Mouse (Mus musculus) brain, adult 2 months (tissue): ENCODE data around the gene Pkd2l1.
A peak's percentile ranks its signal among the peaks of the same experiment; 100 is the strongest.
"Not testable (repeated sequence)": the region's sequence is repeated elsewhere in the genome, so short reads cannot be mapped to it uniquely, and the experiment has no call there.

Experiments used
- DNase-seq: peaks from one replicate; pipeline ENCODE4 v3.0.0; 2011; ENCODE audit warnings: low read depth, low spot score

The Pkd2l1 gene

DNA sequence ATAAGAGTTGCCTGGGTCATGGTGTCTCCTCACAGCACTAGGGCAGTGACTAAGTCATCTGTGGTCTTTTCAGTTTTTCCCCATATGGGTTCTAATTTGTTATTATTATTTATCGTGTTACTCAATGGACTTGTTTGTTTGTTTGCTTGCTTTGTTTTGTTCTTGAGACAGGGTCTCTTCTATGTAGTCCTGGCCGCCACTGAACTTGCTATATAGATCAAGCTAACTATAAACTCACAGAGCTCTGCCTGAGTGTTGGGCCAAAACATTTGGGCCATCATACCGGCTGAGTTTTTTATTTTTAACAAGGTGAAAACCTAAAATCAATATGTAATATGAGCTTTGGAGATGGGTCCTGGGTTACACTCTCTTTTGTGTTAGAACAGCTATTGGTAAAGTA lies 32.9 kb downstream of the Pkd2l1 start:
- no peak for DNase-seq

DNA sequence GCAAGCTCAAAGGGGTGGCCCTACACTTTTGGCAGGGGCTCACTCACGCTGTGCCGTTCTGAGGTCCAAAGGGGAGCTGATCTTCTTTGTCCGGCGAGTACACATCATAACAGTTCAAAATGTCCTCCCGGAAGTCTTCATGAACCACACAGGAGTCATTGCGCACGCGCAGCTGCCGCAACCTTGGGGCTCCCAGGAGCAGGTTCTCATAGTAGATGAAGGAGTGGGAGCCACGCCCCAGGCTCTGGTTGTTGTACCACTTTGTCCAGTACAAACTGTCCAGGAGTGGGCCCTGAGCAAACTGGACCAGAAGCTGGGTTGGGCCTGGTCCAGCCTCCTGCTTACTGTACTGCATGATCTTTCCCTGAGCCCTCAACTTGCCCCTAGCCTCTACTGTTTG lies 35.2 kb downstream of the Pkd2l1 start:
- DNase-seq: no peak

DNA sequence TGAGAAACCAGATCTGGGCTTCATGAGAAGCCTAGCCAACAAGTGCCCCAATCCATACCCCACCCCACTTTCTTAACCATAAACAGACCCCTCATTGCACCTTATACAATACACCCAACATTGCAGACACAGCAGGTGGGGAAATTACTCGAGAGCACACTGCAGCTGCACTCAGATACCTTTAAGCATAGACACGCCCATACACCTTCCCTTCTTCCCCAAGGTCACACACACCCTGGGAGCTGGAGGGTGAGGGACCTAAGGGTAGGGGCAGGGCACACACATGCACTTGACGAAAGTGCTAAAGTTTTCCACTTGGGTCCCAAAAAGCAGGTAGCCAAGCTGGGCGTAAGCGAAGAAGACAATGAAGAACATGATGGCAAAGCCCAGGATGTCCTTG lies 38.5 kb downstream of the Pkd2l1 start:
- no peak for DNase-seq

DNA sequence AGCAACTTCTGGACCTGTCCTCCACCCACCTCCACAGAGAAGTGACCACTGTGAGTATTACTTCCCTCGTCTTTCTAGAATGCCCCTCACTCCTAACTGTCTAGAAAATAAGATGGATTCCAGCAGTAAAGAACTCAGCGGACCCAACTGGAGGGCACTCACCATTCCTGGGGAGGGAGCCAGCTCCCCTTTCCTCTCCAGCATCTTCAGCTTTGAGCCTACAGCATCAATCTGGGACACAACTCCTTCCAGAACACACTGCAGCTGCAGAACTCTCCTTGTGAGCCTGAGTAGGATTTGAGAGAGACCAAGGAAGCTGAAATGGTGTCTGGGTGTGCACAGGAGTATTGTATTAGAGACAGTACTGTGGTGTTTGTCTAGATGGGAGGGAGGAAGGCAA lies 43.3 kb downstream of the Pkd2l1 start:
- DNase-seq: no peak

DNA sequence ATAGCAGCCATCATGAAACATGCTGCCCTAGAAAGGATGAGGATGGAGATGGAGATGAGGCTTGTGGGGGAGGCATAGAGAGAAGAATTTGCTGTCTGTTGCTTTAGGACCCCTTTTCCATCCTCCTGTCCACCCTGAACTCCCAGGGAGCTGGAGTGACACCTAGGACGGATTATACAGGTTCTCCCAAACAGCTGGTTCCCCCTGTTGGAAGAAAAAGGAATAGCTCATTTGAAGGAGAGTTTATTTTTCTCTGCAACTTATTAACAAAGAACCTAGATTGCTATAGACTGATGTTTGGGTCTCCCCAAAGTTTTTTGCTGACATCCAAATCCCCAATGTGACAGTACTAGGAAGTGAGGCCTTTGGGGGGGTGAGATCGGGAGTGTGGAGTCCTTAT lies 43.9 kb downstream of the Pkd2l1 start:
- no peak for DNase-seq

DNA sequence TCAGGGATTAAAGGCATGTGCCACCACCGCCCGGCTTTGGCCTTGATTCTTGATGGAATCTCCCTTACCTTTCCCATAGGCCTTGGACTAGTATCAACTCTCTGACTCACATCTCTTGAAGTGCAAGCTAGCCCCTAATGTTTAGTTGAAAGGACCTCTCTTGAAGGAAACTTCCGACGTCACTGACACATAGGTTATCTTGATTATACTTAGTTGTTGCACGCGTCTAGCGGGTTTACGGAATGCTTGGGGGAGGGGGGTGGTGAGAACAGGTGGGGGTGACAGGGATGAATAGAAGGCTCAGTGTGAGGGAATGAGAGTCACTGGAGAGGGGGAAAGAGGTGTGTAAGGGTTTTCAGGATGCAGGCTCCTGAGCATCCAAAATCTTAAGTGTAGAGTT lies 45.3 kb downstream of the Pkd2l1 start:
- DNase-seq: no peak

DNA sequence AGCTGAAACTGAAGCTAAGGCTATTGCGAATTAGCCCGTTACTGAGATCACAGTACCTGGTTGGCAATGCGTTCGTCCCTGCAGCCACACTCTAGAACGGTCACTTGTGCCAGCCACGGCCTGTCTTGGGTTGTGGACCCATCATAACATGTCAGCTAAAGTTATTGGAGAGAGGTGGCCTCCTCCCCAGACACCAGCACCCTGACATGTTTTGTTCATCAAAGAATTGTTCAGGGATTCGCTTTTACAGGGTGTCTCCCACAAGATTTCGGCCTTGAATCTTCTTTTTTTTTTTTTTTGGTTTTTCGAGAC lies 45.7 kb downstream of the Pkd2l1 start:
- no peak for DNase-seq

DNA sequence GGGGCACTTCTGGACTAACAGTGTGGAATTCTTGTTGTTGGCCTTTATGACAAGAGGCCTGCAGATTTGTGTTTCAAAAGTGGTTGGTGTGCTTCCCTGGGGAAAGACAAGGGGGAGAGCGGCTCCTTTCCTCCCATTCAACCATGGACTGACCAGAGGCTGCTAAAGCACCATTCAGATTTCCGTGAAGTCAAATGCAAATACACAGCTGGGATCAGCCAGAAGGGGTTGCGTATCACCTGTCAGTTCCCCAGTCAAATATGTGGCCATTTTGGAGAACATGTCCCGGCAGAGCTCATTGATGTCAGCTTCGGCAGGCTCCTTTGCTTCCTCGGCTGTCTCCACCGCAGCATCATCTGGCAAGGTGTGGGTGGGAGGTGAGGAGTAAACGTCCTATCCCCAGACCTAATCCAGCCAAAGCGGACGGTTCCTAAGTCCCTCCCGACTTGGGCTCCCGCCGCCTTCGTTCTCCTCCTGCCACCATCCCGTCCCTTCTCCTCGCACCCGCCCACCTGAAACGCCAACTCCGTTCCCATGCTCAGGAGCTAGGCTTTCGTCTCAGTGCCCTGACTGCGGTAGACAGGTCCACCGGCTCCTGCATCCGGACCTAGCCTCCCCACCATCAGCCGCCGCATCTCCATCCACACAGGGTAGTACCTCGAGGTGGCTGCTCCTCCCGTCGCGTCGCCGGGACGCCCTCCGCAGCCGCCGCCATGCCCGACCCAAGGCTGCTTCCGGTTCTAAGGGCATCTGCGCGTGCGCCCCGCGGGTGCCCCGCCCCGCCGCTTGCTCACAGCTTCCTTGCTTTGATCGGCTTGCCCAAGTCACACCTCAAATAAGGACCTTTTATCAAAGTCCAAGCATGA lies 46.3 kb downstream of the Pkd2l1 start, which contains the start of gene Bloc1s2:
TSS of gene Bloc1s2 (minus strand) at position 745 of the 866 bp plus-strand sequence.
- peak; percentile 92 for DNase-seq

DNA sequence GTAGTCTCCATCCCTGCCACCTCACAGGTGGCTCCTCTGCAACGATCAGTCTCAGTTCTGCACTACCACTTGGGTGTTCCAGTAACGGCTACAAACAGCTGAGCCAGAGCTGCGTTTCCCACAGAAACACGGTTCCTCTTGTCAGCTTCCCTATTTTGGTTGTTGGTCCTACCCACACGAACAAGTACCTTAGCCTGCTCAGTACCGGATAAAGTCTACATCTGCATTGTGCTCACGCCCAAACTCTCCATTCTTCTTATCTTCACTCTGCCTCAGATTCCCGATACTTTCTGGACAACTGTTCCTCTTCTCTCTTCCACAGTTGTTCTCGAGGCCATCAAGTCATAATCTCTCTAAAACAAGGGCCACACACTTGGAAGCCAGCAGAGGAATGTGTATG lies 47.9 kb downstream of the Pkd2l1 start:
- no peak for DNase-seq

DNA sequence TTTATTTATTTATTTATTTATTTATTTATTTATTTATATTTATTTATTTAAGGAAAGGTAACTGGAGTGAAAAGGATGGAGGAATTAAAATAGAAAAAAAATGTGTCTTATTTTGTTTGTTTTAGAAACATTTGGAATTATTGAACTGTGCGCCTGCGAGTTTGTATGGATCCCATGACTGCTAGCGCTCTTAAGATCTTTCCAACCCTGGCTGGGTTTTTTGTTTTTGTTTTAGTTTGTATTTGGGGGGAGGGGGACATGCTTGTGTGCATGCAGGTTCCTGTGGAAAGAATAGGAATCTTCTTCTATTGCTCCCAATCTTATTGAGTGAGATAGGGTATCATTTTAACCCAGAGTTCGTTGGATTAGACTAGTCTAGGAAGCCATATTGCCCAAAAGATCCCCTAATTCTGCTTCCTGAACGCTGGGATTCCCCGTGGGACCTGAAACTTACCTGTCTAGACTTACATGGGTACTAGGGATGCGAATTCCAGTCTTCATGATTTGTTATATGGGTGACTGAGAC lies 56.2 kb downstream of the Pkd2l1 start:
- no peak for DNase-seq

DNA sequence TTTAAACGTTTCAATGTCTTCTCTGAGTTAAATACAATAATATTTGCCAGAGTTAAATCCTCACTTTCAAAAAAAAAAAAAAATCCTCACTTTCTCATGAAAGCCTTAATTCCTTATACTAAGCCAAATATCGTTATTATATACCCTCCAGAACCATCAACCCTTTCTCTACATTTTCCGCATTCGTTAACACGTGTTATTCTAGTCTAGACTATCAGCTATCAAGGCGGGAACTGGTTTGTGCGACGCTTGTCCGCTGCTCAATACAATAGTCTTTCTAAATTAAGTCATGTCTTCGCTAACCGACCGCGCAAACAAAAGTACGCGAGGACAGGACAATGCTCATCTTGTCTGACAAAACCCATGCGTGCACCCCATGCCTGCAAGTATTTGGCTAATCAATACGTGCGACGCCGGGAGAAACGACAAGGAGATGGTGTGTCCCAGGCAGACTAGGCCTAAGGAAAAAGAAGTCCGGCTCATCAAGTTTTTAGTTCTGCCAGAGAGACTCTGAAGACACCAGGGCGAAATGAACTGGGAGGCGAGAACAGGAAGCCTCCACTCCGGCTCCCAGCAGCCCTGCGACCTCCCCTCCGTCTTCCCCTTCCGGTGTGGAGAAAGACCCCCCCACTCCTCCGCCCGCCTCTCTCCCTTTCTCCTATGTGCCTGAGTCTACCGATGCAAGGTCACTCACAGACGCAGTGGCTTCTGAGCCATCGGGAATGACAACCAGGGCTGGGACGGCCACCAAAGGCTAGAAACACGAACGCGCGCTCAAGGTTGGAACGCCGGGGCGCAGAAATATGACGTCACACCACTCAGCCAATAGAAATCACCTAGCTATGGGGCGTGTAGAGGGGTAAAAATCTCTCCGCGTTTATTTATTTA lies 56.9 kb downstream of the Pkd2l1 start, which contains the start of gene Cwf19l1:
TSS of gene Cwf19l1 (minus strand) at position 805 of the 888 bp plus-strand sequence.
- peak; percentile 97 for DNase-seq

DNA sequence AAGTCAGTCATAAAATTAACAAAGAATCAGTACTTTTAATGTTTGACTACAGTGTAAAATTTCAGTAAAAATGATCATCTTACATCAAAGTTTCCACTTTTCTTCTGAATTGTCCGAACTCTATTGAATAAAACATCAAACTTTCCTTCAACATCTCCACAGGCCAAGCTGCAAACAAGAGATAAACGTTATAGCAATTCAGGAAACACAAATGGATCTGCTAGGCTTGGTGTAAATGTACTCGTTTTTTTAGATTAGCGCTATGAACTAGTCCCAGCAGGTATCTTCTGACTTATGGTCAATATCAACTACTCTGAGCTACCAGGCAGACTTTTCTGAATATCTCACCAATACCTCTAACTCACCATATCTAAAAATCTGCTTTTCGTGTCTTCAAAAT lies 59.3 kb downstream of the Pkd2l1 start:
- DNase-seq: no peak

DNA sequence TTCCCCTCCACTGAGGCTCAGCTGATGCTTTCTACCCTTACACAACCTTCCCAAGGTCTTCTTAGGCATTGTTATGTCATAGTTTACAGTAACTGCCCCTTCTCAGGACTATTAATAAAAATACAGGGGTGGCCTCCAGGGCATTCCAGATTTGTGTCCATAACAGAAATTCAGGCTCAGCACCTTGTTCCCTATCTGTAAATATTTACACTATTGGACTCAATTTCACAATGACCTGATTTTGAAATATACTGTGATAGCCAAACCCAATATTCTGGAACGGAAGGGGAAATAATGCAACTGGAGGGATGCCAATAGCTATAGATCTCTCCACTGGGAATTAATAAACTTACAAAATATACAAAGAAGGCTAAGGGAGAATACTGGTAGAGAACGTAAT lies 63.7 kb downstream of the Pkd2l1 start:
- no peak for DNase-seq

DNA sequence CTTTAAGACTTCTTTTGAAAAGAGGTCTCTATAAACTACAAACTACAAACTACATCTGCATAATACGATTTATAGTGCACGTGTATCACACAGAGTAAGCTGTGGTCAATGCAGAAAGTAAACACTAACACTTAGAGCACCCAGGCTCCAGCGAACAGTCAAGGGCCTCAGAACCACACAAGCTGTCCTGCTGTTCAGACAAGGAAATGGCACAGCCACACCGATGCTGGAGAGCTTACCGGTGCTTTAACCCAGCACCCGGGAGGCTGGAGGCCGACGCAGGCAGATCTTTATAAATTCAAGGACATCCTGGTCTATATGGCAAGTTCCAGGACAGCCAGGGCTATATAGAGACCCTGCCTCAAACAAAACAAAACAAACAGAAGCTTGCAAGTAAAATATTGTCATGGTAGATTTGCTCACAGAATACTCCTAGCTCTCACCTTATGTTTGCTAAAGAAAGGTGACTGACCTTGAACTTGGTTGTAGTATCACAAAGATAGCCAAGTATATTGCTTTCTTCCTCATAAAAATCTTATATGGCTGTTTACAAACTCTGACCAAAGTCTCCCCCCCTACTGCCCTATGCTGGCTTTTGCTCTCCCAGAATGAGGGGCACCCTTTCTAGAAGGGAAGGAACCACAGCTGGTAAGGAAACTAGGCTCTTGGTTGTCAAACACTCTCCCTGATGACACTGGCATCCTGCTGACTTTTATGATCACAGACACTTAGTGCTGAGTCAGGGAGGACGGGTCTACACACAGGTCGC lies 64.3 kb downstream of the Pkd2l1 start:
- no peak for DNase-seq

DNA sequence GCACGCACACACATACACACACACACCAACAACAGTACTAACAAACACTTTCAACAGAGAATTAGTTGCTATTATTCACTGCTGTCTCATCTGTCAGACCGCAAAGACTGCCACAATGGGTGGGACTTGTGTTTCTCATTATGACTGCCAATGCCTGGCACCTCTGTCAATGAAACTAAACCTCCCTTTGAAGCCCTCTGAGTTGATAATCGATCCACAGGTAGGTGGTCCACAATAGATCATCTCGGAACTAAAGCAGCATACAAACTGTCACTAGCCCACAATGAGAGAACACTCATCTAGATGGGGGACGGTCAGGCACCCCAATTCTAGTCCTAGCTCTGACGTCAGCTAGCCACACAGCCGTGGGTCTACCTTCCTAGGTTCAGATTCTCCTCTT lies 71.1 kb downstream of the Pkd2l1 start:
- DNase-seq: no peak

DNA sequence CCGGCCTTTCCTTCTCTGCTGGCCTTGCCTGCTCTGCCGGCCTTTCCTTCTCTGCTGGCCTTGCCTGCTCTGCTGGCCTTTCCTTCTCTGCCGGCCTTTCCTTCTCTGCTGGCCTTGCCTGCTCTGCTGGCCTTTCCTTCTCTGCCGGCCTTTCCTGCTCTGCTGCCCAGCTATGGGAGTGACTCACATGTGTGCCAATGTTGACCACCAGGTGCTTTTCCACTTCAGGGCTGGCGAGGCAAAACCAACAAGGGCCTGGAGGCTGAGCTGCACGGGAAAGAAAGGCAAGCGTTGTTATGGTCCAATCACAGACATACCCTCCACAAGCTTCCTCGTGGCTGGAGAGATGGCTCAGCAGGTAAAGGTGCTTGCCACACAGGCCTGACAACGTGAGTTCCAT lies 71.6 kb downstream of the Pkd2l1 start:
- DNase-seq: not testable (repeated sequence)

DNA sequence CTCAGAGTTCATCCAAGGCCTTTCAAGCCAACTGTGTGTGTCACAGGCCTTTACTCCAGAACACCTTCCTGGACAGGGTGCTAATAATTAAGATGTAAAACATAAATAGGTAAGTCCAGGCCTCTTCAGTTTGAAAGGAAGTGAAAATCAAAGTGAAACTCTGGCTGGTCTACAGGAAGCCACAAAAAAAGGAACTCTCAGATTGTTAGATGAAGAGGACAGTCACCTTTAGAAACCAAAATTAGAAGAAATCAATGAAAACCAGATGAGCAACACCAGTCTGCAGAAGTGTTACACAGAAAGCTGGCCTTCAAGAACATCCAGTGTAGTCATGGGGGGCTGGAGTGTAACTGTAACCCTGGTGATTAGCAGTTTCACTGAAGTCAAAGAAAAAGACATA lies 74.4 kb downstream of the Pkd2l1 start:
- no peak for DNase-seq

DNA sequence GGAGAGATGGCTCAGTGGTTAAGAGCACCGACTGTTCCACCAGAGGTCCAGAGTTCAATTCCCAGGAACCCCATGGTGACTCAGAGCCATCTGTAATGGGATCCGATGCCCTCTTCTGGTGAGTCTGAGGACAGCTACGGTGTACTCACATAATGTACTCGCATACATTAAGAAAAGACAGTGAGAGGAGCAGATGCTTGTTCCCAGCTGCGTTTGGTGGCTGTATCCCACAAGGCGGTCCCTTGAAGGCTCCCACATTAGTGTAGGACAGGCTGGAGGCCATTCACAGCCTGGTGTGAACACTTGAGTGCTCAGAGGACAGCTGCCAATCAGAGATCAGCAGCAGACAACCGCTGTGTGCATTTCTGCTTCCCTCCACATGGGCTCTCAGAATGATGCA lies 80.5 kb downstream of the Pkd2l1 start:
- DNase-seq: peak; percentile 34

DNA sequence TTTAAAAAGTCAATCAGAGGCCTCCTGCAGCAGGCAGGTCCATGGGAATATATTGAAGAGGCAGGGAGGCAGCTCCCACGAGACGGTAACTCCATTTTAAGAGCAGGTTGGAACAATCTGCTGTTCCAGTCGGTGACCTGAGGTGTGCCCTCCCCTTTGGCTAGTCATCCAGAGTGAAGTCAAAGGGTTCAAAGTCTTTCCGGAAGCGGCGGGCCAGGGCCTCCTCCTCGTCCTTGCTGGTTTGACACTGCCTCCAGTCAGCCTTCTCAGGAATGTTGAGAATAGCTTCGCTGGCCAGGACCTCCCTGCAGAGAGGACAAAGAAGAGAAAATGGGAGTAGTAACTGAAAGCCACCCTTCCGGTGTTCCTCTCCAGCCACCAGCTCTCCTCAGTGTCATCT lies 81.9 kb downstream of the Pkd2l1 start:
- DNase-seq: no peak

DNA sequence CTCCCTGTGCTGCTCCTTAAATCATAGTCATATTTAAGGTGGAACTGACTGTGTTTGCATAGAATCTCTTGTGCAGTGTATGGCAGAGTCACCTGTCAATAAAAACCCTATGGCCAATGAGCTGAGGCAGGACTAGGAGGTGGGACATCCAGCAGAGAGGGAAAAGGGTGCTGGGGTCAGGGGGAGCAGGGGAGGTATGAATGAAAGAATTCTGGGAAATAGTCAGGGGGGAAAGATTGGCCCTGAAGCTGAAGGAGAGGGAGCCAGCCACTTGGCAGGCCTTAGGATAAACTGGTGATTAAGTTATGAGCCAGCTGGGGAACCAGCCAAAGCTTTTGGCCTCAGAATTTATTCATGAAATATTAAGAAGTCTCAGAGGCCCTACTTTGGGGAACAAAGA lies 83.2 kb downstream of the Pkd2l1 start:
- no peak for DNase-seq

DNA sequence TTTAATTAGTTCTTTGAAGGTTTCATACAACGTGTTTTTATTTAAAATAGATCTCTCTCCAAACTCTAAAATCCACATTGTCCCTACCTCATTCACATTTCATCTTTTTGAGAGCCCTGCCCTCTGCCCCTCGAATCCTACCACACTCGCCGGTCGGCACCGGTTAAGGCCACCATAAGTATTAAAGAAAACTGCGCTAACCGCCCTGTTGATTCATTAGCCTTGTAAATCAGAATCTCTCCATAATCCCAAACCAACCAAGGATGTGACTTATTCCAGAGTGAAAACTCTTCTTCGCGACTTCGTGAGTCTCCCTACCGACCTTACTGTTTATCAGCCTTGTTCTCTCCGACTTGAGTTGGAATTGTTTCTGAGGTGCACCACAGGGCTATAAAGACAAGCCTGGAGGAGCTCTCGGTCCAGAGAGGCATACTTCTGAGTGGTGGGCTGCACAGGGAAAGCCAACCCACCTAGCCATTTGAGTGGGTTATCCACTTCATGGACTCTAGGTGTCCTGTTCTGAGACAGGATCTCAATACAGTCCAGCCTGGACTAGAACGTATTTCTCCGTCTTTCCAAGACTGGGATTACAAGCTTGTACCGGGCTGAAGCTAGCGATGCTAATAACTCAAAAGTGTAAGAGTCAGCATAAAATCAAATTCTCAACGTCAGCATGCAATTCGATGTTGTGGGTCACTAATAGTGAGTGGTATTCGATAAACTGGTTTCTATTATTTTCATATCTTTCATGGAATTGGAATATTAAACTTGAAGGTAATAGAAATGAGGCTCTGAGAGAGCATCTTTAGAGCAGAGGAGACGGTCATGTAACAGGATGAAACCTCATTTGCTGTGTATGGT lies 84.4 kb downstream of the Pkd2l1 start:
- no peak for DNase-seq
